ENCODE assay signal across 9 mouse cellular contexts in genomic region chr15:100683041-100683440, GRCm38 (mm10). TPM values are rescaled to one million over a fixed set of nuclear protein-coding genes. Genes with fewer than 3 reads are reported as not detected.
DNase-seq lines count a peak whose midpoint lies in the region; ATAC-seq lines count a peak whose summit lies in the region.
"Had no signal": no experiment of that assay in that cellular context is flagged by ENCODE, and none has a peak within 500 bp of the region (broad histone marks: within the 10 kb centered on the region; RNA-seq: fewer than 3 reads in every experiment).

No protein-coding gene starts in this region.

- H3K9me3 ChIP-seq in heart, embryonic 15.5 days (replicated peaks) = no peaks in the 10 kb centered on the region
- H3K9me3 ChIP-seq: embryonic facial prominence, embryonic 12.5 days had no signal

- H3K4me1 ChIP-seq in heart, embryonic 15.5 days (replicated peaks) = peaks cover 17% of the 10 kb centered on the region; the same call in 1 of the 2 replicates

- DNase-seq in heart, adult 18-20 months = peak; percentile 75 to 89
- DNase-seq in heart, postnatal 25 days (ENCODE audit: low spot score) = no peak
- peak; percentile 74 for DNase-seq in adrenal gland, adult 2 months
- DNase-seq in embryo, embryonic 9.5 days (ENCODE audit: extremely low spot score) = peak; percentile 84
- peak; percentile 67 to 72 for DNase-seq in layer of hippocampus, postnatal 36 days
- DNase-seq in spleen, adult 12 weeks (ENCODE audit: low spot score) = peak; percentile 72

- no peak overlapping the region for H3K9ac ChIP-seq in heart, embryonic 15.5 days
- H3K9ac ChIP-seq: embryonic facial prominence, embryonic 12.5 days had no signal

- H3K4me3 ChIP-seq in heart, embryonic 15.5 days = no peak overlapping the region
- H3K4me3 ChIP-seq: embryonic facial prominence, embryonic 12.5 days had no signal

- H3K36me3 ChIP-seq in heart, embryonic 15.5 days = no peaks in the 10 kb centered on the region
- H3K36me3 ChIP-seq: embryonic facial prominence, embryonic 12.5 days had no signal

- H3K27ac ChIP-seq in heart, embryonic 15.5 days = no peak overlapping the region
- H3K27ac ChIP-seq: embryonic facial prominence, embryonic 12.5 days had no signal

- H3K4me2 ChIP-seq in heart, embryonic 15.5 days = no peak overlapping the region
- H3K4me2 ChIP-seq: embryonic facial prominence, embryonic 12.5 days had no signal

- 48% methylated on average over 2 of the region's 2 CpGs for WGBS in heart, embryonic 15.5 days

- peak; percentile 43; the same call in 1 of the 2 replicates for ATAC-seq in heart, embryonic 15.5 days (replicated peaks; ENCODE audit: insufficient number of reproducible peaks, insufficient read depth, low FRiP score, low read depth)
- ATAC-seq in megakaryocyte, adult 5-6 weeks (ENCODE audit: poor library complexity, severe bottlenecking) = peak; percentile 83

- H3K27me3 ChIP-seq in heart, embryonic 15.5 days = peaks cover 5% of the 10 kb centered on the region; the same call in 1 of the 2 replicates
- H3K27me3 ChIP-seq: embryonic facial prominence, embryonic 12.5 days had no signal

- intact Hi-C loops in heart, postnatal 25 days (cut with DNase I) = loop anchor here (2.0 to 5.0 kb wide), 4 partner anchors 46 to 218 kb away; partner anchors contain the start of gene Smagp

RNA-seq across cellular contexts. Expression of gene Cela1, which starts 4.7 kb away (rescaled TPM):
- total RNA-seq in heart, adult 18-20 months (2021) = 1 to 10 TPM; 1.3 TPM
- under 1 TPM; 0.42 to 0.52 TPM for total RNA-seq in heart, postnatal 25 days (2021)
- 10 to 100 TPM; 54.0 to 86.4 TPM for total RNA-seq in adrenal gland, adult 2 months (2021)
- polyA plus RNA-seq in adrenal gland, adult 2 months (2012; rRNA removed) = 83.5 and 83.8 TPM in 2 replicates
- 1.4 and 2.2 TPM in 2 replicates for polyA plus RNA-seq in heart, embryonic 15.5 days (2015; fragmentation: Nextera tagmentation; extraction: Ambion mirVana)
- total RNA-seq in layer of hippocampus, postnatal 36 days (2021) = 1 to 10 TPM; 1.8 to 2.3 TPM
- total RNA-seq in megakaryocyte, adult 5-6 weeks (2015) = 3.5 and 6.2 TPM in 2 replicates
- 1.8 and 4.2 TPM in 2 replicates for total RNA-seq in megakaryocyte, adult 5-6 weeks (2017)

RNA-seq across cellular contexts. Expression of gene Bin2, which starts 13.7 kb away (rescaled TPM):
- 1 to 10 TPM; 1.6 to 5.1 TPM for total RNA-seq in heart, adult 18-20 months (2021)
- total RNA-seq in heart, postnatal 25 days (2021) = 1 to 10 TPM; 1.2 to 1.7 TPM
- 1 to 10 TPM; 3.1 to 4.2 TPM for total RNA-seq in adrenal gland, adult 2 months (2021)
- 2.8 and 3.7 TPM in 2 replicates for polyA plus RNA-seq in adrenal gland, adult 2 months (2012; rRNA removed)
- 2.6 and 9.4 TPM in 2 replicates for polyA plus RNA-seq in heart, embryonic 15.5 days (2015; fragmentation: Nextera tagmentation; extraction: Ambion mirVana)
- total RNA-seq in layer of hippocampus, postnatal 36 days (2021) = 1 to 10 TPM; 5.3 to 5.6 TPM
- total RNA-seq in megakaryocyte, adult 5-6 weeks (2015) = 309 and 324 TPM in 2 replicates
- 275 and 304 TPM in 2 replicates for total RNA-seq in megakaryocyte, adult 5-6 weeks (2017)

RNA-seq across cellular contexts. Expression of gene Galnt6, which starts 46.1 kb away (rescaled TPM):
- 1 to 10 TPM in 1 of 2 experiments, under 1 TPM in 1; 0.62 to 1.3 TPM for total RNA-seq in heart, adult 18-20 months (2021)
- 1 to 10 TPM in 1 of 2 experiments, under 1 TPM in 1; 0.99 to 1.2 TPM for total RNA-seq in heart, postnatal 25 days (2021)
- 1 to 10 TPM; 5.1 to 7.6 TPM for total RNA-seq in adrenal gland, adult 2 months (2021)
- 1.2 and 1.3 TPM in 2 replicates for polyA plus RNA-seq in adrenal gland, adult 2 months (2012; rRNA removed)
- polyA plus RNA-seq in heart, embryonic 15.5 days (2015; fragmentation: Nextera tagmentation; extraction: Ambion mirVana) = 0.31 and 1.2 TPM in 2 replicates
- 1 to 10 TPM; 5.5 to 6.0 TPM for total RNA-seq in layer of hippocampus, postnatal 36 days (2021)
- 3.6 and 4.2 TPM in 2 replicates for total RNA-seq in megakaryocyte, adult 5-6 weeks (2015)
- 9.6 and 11.4 TPM in 2 replicates for total RNA-seq in megakaryocyte, adult 5-6 weeks (2017)

RNA-seq across cellular contexts. Expression of gene Smagp, which starts 46.3 kb away (rescaled TPM):
- 10 to 100 TPM; 11.3 to 18.5 TPM for total RNA-seq in heart, adult 18-20 months (2021)
- total RNA-seq in heart, postnatal 25 days (2021) = 10 to 100 TPM; 13.7 to 15.5 TPM
- total RNA-seq in adrenal gland, adult 2 months (2021) = 10 to 100 TPM; 41.7 to 44.2 TPM
- 35.1 and 40.6 TPM in 2 replicates for polyA plus RNA-seq in adrenal gland, adult 2 months (2012; rRNA removed)
- polyA plus RNA-seq in heart, embryonic 15.5 days (2015; fragmentation: Nextera tagmentation; extraction: Ambion mirVana) = 14.6 and 15.3 TPM in 2 replicates
- total RNA-seq in layer of hippocampus, postnatal 36 days (2021) = 1 to 10 TPM; 1.7 to 2.1 TPM
- total RNA-seq in megakaryocyte, adult 5-6 weeks (2015) = 1.1 and 3.2 TPM in 2 replicates
- 0.51 and 4.5 TPM in 2 replicates for total RNA-seq in megakaryocyte, adult 5-6 weeks (2017)

Comparison
In these comparisons a context has a peak if more than half of its experiments do, and no peak if none do; other contexts are left out.
1. RNA of gene Cela1, which starts 4.7 kb away (total RNA-seq): 54.0 to 86.4 TPM in adrenal gland, adult 2 months; 1.8 to 6.2 TPM in megakaryocyte, adult 5-6 weeks, 1.8 to 2.3 TPM in layer of hippocampus, postnatal 36 days, 1.3 TPM in heart, adult 18-20 months and 0.42 to 0.52 TPM in heart, postnatal 25 days; every median in the first group is over 4 times any median in the second.
2. RNA of gene Bin2, which starts 13.7 kb away (total RNA-seq): 275 to 324 TPM in megakaryocyte, adult 5-6 weeks; 5.3 to 5.6 TPM in layer of hippocampus, postnatal 36 days, 1.6 to 5.1 TPM in heart, adult 18-20 months, 3.1 to 4.2 TPM in adrenal gland, adult 2 months and 1.2 to 1.7 TPM in heart, postnatal 25 days; every median in the first group is over 10 times any median in the second.